Mouse (Mus musculus) embryo, embryonic 9.5 days (tissue): ENCODE measurements around the gene Gpx3.
"Not testable (repeated sequence)": the region's sequence is repeated elsewhere in the genome, so short reads cannot be mapped to it uniquely, and the experiment has no call there.

ENCODE experiments used
- DNase-seq: peaks from one replicate; pipeline ENCODE4 v3.0.0-alpha.2; 2017; ENCODE audit errors: extremely low spot score

Gpx3 gene

DNA sequence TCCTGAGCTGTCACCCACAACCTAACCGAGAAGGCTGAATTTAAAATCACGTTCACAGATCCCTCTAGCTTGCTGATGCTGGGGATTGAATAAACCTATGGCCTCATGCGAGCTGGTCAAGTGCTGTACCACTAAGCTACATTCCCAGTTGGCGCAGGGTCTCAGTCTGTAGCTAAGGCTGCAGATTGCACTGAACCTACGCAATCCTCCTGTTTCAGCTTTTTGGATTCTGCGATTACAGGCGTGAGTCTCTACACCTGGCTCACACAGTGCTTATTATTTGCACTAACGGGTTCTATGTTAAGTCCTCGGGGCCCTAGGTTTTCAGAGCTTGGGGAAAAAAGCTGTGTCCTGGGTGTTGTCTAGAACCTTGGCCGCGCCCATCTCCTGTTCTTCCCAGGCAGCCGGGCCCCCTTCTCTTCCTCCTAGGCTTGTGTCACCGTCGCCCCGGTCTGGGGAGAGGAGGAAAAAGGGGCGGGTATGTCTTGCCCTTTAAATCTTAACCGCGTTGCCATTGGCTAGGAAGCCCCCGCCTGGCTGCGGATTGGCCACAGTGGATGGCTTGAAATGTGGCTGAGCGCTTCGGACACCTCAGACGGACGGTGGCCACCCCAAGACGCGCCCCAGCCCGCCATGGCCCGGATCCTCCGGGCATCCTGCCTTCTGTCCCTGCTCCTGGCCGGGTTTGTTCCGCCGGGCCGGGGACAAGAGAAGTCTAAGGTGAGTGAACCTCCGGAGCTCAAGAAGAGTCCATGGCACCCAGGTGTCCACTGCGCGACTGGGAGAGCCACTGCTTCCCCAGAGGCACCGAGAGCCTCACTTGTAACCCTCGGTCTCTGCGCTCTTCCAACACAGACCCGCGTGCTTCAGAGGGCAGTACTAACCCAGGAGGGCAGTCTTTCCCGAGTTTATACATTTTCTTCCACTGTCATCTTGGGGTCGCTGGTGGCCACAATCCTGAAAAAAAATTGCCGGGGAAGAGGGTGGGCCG, at the start of gene Gpx3:
Gpx3 (plus strand) TSS at position 121 of the 991 bp plus-strand sequence.
- peak; percentile 84 for DNase-seq

DNA sequence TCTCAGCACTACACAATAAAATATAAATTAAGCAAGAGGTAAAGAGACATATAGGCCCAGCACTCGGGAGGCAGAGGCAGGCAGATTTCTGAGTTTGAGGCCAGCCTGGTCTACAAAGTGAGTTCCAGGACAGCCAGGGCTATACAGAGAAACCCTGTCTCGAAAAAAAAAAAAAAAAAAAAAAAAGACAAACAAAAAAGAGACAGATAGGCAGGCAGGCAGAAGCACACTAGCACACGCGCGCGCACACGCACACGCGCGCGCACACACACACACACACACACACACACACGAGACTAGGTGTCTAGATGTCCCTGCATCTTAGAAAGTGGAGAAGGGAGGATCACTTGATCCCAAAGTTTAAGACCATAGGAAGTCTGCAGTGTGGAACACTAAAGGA, 43.4 kb upstream of the Gpx3 start:
- not testable (repeated sequence) for DNase-seq

DNA sequence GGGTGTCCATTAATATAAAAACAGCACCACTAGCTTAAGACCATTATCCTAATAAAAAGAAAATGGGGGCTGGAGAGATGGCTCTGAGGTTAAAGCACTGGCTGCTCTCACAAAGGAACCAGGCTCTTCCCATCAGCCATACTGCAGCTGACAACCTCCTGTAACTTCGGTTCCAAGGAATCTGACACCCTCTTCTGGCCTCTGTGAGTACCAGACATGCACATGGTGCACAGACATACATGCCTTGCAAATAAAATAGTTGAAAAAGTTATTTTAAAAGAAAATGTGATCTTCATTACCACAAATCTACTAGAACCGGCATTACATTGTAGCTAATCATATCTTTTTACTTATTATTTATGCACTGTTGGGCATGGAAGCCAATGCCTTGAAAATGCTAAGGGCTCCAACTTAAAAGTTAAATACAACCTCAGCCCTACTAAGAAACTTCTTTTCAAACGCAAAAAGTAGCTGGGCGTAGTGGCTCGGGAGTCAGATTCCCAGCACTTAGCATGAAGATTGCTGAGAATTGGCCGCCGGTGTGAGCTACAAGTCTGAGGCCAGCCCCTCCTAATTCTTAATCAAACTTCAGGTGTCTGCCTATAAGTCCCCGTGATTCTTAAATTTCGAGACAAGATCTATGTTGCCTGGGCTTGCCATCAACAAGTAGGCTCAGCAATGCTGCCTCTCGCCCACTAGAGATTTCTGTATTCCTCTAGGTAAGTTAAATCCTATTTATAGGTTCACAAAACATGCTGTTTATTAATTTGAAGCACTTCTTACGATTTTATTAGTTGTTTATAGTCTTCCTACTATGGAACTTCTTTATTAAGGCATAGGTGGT, 42.7 kb upstream of the Gpx3 start:
- peak; percentile 44 for DNase-seq

DNA sequence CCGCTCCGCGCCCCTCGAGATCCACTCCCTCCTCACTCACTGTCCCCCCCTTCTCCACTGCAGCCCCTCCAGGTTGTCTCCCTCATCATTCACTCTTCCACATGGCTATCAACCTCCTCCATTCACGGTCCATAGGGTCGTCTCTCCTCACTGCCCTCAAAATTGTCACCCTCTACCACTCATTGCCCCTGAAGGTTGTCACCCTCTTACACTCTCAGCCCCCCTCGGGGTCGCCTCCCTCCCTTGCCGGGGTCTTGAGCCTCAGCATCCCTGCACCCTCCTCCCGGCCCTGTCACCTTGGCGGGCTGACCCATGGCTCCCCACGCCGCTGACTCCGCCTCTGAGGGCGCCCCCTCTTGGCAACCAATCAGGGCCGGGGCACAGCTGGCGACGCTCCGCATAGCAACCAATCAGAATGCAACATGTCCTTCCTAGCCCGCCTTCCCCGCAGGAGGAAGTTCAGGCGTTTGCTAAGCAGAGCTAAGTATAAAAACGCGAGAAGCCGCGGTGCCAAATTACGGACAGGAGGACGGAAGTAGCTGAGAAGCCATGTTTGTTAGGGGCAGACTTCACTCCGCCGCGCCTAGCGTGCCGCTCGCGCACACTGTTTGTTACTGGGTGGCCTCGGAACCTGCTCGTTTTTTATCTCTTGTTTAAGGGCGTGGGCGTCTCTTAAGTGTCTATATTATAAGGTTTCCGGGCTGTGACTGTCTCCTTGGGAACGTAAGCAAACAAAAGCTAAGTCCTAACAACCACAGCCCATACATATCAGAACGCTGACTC, 41.8 kb upstream of the Gpx3 start, which contains the start of gene Lyrm7:
Lyrm7 (minus strand) TSS at position 661 of the 783 bp plus-strand sequence.
- peak; percentile 95 for DNase-seq

DNA sequence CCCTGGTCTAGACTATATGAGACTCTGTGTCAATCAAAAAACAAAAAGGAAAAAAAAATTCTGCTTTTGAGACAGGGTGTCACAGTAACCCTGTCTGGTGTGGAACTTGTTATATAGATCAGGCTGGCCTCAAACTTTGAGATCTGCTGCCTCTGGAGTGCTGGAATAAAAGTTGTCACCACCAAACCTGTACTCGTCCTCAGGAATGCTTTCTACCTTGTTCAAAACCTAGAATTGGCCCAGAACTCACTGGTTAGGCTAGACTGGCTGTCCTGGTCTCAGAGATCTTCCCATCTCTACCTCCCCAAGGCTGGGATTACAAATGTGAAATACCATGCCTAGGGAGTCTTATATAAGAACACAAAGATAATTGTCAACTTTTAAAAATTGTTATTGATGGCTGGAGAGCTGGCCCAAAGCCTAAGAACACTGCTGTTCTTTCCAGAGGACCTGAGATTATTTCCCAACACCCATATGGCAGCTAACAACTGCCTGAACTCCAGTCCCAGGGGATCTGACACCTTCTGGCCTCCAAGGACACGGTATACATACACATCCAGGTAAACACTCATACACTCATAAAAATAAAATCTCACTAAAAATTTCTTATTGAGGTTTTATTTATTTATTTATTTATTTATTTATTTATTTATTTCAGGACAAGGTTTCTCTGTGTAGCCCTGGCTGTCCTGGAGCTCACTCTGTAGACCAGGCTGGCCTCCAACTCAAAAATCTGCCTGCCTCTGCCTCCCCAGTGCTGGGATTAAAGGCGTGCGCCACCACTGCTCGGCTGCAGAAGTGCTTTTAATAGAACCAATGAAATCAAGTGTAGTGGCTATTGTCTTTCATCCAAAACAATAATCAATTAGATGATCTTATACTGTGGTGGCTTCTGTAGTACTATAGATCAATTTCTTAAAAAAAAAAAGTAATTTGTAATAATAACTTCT, 40.5 kb upstream of the Gpx3 start:
- no peak for DNase-seq

DNA sequence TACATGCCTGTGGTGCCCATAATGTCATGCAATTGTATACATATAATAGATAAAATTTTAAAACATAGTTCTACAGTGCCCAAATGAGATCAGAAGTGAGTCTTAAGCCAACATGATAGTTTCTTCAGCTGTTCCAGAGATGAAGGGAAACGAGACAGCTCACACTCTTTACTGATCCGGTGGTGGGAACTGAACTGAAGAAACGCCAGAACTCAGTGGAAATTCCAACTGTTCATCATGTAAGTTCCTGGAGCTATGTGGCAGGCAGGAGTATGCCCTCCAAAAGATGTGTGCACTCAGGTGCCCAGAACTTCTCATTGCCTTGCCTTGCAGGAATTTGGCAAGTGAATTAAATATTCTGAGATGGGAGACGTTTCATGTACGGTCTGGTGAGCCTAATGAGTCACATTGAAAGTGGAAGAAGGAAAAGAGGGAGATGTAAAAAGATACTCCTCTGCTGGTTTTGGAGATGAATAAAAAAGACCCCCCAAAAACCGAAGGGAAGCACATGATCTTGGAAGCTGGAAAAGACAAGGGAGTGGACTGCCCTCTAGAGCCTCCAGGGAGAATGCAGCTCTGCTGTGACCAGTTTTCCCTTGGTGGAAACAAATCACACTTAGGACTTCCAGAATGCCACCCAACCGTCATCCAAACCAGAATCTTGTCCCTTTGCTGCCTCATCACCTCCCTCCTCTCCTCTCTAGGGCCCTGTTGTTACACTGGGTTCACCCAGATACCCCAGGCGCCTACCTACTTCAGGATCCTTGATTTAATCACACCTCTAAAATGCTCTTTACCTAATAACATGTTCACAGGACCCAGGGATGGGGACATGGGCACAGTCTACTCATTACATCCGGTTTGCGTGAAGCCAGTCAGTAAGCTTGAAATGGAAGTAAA, 39.4 kb upstream of the Gpx3 start:
- DNase-seq: peak; percentile 69

DNA sequence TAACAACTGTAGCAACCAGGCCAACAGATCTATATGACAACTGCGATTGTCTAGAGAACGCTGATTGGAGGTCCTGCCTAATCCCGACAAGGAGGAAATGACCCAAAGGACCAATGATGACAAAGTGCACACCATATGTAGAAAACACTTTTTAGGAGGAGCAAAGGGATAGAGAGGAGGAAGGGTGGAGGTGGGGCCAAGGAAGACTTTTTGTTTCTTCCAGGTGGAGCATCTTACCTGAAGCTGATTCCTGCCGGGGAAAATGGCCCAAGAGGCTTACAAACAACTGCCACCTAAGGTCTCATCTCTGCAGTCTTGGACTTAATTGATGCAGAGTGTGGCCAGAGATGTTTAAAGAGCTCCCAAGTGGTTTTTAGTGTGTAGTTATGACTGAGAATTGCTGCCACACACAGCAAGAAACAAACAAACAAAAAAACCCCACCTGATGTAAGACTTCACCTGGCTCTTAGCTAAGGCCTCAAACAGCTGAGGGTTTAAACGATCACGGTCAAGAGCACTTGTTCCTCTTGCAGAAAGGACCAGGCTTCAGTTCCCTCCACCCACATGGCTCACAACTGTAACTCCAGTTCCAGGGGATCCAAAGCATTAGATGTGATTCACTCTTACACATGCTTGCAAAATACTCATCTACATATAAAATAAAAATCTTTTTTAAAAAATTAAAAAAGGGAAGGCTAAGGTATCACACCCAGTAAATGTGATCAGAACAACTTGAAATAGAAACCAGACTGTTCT, 36.7 kb upstream of the Gpx3 start:
- DNase-seq: no peak

DNA sequence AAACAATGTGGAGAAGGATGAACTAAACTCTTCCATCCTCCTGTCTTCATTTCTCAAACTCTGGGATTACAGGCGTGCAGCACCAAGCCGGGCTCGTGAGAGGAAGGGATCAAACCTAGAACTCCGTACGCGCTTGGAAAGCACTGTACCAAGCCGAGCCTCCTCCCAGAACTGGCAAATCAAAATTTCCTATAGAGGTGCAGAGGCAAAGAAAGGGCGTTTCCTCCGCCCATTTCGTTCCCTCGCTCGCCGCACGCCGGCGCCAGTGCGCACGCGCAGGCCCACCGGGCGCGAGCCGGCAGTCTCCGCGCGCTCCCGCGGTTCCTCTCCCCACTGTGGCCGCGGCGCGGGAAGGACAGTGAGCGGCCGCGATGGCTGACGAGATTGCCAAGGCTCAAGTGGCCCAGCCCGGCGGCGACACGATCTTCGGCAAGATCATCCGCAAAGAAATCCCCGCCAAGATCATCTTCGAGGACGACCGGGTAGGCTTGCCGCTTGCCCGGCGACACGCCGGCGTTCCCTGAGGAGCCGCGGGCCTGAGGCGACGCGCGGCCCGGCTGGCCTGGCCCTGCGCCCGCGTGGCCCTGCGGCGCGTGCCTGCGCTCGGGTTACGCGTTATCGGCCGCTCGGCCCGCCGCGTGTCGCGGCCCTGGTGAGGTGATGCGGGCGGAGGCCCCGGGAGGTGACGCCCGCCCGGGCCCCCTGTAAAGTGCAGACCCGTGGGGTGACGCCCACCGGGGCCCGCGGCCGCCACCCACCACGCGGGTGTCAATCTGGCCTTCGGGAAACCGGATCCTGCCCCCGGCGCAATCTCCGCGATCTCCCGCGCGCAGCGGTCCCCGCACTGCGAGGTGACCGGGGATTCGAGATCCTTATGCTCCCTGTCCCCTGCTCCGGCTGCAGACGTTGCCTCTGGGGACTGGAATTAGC, 35.9 kb upstream of the Gpx3 start, which contains the start of gene Hint1:
Hint1 (plus strand) TSS at position 265 of the 930 bp plus-strand sequence.
- peak; percentile 94 for DNase-seq

DNA sequence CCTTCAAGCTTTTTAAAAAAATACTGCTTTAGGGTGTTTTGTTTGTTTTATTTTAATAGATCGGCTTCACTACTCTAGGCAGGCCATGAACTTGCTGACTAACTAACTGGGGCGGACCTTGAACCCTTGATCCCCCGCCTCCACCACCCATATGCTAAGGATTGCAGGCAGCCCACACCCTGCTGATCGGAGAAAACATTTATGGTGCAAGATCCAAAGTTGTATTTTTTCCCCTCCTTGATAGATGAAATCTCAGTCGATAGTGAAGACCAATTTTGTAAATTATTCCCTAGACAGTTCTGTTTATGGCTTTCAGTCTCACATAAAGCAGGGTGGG, 35.2 kb upstream of the Gpx3 start:
- DNase-seq: no peak

DNA sequence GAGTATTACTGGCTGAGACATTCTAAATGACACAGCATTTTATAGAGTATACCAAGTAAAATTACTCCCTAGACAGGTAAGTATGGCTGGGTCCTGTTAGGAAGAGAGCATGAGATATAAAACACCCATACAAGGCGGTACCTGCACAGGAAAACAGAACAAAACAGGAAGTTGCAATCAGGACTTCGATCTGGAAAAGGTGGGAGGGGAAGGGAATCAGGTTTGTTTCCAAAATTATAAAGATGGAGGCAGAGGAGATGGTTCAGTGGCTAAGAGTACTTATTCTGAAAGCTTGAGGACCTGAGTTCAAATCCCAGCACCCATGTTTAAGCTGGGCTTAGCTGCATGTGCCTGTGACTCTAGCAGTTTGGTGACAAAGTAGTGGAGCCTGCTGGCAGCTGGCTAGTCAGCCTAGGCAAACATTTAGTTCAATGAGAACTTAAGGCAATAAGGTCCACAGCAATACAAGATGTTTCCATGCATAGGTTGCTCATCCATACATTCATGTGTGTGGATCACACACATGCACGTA, 34.3 kb upstream of the Gpx3 start:
- DNase-seq: no peak

DNA sequence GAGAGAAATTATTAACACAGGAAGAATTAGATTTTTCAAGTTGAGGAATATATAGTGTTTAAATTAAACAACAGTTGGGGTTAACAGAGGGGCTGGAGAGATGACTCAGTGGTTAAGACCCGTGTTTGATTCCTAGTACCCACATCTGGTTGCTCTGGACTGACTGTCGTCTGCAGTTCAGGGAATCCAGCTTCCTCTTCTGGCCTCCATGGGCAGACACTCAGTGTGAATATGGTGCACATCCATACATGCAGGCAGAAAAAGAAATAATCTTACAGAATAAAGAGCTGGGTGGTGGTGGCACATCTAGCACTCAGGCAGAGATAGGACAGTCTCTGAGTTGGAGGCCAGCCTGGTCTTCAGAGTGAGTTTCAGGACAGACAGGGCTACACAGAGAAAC, 33.8 kb upstream of the Gpx3 start:
- no peak for DNase-seq

DNA sequence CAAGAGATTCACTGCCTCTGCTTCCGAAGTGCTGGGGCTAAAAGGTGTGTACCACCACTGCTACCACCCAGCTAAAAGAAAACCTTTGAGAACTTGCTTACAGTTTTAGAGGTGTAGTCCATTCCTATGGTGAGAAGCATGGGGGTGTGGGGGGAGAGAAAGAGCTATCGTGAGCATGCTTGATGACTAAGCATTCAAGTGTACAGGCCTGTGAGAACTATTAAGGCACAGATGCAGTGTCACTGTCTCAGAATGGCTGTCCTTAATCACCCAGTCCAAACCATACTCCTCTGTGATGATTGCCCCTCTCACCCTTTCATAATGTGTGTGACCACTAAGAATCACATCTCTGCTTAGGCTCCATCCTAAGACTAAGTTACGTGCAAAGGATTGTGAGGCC, 32.9 kb upstream of the Gpx3 start:
- no peak for DNase-seq

DNA sequence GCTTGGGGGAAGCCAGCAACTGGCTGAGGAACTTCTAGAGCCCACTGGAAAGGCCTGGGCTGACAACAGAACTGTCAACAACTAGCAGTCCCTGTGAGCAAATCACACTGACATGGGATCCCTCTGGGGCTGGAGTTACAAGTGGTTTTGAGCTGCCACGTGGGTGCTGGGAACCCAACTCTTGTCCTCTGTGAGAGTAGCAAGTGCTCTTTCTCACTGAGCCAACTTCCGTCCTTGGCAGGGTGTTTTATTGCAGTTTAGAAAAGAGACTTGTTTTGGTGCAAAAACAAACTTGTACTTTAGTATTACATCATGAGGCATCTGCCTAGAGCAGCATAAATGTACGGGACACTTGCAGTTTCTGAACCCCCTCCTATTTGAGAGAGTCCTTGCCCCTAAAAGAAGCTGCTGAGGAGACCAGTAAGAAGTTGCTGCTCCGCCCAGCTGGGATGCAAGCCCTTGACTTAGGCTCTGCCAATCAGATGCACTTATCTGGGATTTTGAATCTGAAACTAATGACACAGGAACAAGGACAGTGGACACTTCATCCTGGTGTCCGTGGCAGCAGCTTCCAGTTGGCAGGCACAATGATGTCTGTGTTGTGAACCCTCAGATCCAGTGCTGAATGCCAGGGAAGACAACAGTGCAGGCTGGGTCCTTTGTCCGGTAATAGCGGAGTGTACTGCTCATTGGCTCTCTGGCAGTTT, 30.3 kb upstream of the Gpx3 start:
- no peak for DNase-seq

DNA sequence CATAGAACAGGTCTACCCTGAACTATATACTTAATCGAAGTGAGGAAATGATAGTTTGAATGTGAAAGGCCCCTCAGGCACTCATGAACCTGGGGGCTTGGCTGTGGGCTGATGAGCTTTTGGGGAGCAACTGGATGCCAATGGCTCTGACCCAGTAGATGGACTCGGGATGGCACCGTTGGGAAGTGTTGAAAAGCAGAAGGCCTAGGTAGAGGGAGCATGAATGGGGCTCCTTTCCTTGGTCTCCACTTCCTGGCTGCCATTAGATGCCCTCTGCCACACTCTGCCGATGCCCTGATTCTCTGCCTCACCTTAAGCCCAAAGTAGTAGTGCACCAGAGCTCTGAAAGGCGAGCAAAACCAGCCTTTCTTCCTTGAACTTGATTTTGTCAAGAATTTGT, 26.2 kb upstream of the Gpx3 start:
- DNase-seq: no peak

DNA sequence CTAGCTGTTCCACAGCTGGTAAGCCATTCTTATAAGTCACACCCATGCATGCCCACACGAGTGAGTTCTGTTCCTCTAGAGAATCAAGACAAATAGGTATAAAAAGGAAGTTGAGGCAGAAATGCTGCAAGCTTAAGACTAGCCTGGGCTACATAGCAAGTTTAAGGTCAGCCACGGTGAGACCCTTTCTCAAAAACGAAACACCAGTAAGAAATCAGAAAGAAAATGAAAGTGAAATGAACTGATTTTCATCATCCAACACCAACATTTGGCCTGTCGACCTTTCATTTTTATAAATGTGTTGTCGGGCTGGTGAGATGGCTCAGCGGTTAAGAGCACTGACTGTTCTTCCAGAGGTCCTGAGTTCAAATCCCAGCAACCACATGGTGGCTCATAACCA, 23.4 kb upstream of the Gpx3 start:
- no peak for DNase-seq

DNA sequence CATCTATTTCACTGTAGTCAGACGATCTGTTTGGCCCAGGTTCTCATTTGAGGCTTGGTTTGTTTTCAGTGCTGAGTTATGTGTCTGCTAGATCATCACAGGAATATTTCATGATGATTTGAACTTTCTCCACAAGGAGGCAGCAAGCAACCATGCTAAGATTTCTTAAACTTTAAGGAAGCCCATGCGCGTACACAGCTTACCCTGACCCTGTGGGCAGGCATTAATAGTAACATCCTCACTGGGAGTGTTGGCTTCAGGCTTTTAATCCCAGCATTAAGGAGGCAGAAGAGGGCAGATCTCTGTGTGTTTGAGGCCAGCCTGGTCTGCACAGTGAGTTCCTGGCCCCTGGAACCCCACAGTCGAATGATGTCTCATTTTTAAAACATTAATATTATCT, 22.8 kb upstream of the Gpx3 start:
- peak; percentile 57 for DNase-seq

DNA sequence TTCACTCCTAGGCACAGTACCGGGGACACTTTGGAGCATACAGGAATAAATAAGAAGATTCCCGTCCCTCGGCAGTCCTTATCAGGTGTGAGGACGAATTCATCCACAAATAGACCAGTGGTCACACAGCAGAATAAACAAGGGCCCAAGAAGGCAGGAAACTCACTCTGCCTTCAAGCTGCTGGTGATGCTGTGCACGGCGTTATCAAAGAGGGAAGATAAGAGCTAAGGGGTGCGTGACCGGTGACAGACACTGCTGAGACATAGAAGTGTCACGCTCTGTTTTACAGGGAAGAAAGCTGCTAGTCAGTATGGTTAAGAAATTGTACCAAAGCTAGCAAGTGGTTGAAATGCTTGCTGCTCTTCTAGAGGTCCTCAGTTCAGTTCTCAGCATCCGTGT, 22.3 kb upstream of the Gpx3 start:
- no peak for DNase-seq
